Mouse (Mus musculus): Measurements from ENCODE around the gene Ggt6.
"Not testable (repeated sequence)": the region's sequence is repeated elsewhere in the genome, so short reads cannot be mapped to it uniquely, and the experiment has no call there.

The Ggt6 gene

DNA sequence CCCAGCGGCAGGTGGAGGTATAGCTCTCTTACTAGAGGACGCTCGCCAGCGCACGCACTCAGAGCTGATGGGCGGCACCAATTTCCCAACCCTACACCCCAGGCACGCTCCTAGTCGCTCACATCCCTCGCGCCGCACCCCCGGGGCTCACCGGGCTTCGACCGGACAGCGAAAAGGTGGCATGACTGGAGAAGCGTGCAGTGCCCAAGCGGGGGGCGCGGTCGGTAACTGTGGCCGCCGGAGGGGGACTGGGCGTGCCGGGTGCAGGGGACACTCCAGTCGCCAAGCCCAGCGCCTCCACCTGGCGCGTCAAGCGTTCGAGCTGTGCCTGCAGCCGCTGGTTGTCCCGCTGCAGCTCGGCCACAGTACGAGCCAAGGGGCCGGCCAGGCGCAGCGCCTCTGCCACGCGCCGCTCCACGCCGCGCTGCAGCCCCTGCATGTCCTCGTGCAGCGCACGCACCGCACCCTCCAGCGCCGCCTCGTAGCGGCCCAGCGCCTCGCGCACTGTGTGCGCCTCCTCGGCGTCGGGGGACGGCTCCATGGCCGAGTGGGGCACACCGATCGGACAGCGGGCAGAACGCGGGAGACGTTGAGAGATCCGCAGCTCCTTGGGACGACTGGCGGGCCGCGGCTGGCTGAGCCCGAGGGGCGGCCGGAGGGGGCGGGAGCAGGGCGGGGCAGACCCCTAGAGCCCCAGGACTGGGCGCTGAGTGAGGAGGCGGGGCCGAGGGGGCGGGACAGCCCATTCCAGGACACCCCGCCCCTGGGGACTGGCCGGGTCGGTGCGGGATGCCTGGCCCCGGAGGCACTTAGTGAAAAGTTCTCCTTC is 24.0 kb upstream of the Ggt6 start, which contains the start of gene Smtnl2:
TSS of gene Smtnl2 (minus strand) at position 621 of the 829 bp plus-strand sequence.
- peak in 1 of 2 experiments; percentile 27 for DNase-seq (ENCODE audit: low spot score in 2 of 2)

DNA sequence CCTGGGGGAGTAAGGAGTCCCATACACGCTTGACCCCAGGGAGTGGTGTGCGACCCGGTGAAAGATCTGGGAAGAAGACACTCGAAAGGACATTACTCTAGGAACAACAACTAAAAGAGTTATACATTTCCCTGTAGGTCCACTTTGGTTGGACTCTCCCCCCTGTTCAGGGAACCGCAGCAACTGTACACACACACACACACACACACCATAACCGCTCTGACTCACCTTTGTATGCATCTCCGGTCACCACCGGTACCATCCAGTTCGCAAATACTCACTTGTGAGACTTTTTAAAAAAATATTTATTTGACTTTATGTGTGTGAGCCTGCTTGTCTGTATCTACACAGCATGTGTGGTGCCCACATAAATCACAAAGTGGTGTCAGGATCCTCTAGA is 23.4 kb upstream of the Ggt6 start:
- no peak for DNase-seq (ENCODE audit: low spot score in 2 of 2)

DNA sequence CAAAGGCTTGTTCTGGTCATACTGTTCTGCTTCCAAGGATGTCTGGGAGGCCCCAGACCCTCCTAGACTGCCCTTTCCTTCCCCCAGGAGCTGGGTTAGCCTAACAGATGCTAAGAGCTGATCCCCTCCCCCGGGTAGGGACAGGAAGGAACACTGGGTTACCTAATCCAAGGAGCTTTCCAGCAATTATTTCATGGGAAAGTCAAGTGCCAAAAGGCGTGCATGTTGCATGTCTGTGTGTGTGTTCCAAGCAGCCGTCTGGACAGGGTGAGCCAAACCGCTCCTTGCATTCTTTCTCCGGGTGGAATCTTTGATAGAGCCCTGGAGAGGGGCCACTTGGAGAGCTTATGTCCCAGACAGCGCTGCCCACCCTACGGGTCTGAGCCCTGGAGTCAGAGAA is 22.3 kb upstream of the Ggt6 start:
- DNase-seq (ENCODE audit: low spot score in 2 of 2): no peak

DNA sequence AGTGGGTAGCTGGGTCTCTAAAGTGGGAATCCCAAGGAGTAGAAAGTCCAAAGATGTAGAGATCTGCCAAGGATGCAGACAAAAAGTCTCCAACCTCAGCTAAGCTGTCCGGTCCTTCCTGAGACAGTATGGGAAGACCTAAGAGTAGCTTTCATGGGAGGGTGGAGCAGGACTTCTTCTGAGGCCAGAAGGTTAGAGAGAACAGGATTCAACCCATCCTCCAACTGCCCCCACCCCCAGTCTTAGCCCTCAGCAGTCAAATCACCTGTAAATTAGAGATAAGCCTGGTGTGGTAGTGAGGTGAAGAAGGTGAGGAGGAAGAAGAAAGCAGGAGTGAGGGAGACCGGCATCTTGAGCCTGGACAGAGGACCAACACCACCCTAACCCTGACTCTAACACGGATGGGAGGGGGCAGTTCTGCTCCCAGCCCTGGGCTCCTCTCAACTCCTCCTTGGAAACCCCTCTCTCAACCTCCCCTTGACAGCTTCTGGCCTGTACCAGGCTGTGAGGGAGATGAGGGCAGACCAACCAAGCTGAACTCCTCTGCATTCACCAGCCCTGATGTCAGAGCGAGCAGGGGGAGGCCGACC is 21.6 kb upstream of the Ggt6 start:
- no peak for DNase-seq (ENCODE audit: low spot score in 2 of 2)

DNA sequence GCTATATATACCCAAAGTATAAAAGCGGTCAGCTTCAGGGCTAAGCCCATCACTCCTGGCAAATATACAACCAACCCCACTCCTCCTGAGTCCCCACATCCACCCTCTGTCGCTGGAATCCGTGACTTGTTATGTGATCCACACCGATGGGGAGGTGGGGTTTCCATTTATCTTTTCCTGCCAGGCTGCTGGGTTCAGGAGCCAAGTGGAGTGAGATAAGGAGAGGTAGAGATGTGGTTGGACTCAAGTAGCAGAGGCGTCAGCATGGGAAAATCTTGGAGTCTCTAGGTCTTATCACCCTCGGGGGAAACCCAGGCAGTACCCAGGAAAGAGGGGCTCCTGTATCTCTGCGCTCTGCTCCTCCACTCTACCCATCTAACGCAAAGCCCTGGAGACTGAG is 20.2 kb upstream of the Ggt6 start:
- no peak for DNase-seq (ENCODE audit: low spot score in 2 of 2)

DNA sequence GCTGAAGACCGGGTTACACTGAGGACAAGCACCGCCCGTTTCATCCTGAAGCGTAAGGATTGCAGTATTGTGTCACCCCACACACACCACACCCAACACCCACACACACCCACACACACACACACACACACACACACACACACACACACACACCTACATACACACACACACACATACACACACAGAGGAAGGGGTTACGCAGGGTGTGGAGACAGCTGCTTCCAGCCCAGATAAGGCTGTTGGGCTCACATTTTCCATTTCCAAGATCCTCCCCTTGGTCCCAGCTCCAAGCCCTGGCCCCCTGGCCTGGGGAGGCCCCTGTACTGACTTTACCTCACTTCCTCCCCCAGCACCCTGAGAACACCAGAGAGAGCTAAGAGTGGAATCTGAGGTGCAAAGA is 18.7 kb upstream of the Ggt6 start:
- DNase-seq (ENCODE audit: low spot score in 2 of 2): no peak

DNA sequence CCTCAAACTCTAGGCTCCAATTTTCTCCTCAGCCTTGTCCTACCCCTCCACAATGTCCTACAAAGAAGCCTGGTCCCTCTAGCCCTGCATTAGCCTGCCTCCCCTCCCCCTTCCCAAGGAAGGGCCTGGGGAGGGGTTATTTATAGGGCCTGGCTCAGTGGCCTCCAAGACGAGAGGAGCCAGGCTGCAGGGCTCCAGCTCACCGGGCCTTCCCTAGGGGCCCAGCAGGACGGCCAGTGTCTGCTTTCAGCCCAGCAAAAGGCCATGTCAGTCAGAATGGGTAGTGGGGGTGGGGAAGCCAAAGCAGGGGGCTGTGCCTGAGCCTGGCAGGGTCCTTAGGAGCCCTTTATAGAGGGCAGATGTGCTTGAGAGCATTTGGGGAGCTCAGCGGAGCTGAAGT is 17.9 kb upstream of the Ggt6 start:
- DNase-seq (ENCODE audit: low spot score in 2 of 2): no peak

DNA sequence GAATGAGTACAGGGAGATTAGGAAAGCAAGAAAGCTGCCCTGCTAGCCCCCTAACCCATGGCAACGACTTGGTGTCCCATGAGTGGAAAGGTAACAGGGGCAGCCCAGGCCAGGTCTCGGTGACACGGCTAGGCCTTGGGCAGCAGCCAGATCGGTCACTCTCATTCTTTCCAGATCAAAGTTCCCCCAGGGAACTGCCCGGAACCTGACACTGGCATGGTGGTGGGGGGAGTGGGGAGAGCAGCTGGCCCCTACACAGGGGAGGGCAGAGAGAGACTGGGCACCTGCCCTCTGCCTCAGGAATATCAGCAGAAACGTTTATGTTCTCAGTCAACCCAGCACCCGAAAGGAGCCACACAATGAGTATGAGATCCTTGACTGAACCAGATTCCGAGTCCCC is 17.1 kb upstream of the Ggt6 start:
- no peak for DNase-seq (ENCODE audit: low spot score in 2 of 2)

DNA sequence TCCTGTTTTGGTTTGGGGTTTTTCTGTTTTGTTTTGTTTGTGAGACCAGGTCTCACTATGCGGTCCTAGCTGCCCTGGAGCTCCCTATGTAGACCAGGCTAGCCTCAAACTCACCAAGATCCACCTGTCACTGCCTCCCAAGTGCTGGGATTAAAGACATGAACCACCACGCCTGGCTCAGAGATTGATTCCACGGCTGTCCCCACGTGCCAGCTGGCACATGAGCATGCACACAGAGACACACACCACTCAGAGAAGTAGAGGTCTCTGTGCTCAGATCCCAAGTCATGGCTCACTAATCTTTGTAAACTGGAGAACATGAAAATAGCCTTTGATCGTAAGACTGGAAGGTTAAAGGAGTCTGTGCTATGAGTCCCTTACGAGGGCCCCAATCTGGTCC is 16.3 kb upstream of the Ggt6 start:
- DNase-seq (ENCODE audit: low spot score in 2 of 2): no peak

DNA sequence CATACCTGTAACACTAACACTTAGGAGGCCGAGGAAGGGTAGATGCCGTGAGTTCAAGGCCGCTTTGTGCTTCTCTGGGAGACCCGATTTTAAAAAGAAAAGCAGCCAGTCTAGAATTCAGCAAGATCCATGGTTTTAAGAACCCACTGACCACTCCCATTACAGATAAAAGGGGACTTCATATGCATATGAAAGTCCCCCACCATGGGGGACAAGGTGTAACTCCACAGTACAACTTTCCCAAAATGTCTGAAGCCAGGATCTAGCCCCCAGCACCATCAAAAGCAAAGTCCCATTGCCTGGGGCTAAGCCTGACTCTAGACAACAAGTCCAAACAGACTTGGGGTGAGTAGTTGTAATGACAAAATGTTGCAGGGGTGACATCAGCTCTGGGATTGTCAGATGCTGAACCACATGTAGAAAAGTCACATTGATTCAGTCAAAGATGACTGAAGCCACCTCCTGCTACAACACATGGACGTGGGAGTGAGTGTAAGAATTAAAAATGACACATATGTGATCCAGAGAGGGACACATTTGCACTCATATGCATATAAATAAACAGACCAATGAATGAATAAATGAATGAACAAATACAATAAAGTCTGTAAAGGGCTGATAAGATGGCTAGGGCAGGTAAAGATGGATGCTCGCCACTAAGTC is 14.7 kb upstream of the Ggt6 start:
- DNase-seq (ENCODE audit: low spot score in 2 of 2): no peak

DNA sequence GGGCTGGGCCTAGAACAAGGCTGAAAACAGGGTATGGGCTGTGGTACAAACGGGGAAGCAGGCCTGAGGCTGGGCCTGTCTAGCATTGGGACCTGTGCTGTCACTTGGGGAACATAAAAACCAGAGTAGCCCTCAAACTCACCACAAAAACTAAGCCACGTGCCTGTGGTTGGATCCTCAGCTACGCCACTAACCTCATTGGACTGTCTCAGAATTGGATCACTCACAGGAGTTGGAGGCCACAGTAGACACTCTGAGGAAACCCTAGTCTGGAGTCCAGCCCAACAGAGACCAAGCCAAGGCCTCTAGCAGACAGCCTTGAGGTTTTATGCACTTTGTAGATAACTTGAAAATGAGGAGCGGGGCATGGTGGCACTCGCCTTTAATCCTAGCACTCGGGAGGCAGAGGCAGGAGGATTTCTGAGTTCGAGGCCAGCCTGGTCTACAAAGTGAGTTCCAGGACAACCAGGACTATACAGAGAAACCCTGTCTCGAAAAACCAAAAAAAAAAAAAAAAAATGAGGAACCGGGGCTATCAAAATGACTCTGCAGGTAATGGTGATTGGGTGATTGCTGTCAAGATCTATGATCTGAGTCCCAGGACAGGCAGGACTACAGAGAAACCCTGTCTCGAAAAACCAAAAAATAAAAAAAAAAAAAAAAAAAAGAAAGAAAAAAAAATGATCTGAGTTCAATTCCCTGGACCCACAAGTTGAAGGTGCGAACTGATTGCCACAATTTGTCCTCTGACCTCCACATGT is 13.6 kb upstream of the Ggt6 start:
- DNase-seq (ENCODE audit: low spot score in 2 of 2): no peak

DNA sequence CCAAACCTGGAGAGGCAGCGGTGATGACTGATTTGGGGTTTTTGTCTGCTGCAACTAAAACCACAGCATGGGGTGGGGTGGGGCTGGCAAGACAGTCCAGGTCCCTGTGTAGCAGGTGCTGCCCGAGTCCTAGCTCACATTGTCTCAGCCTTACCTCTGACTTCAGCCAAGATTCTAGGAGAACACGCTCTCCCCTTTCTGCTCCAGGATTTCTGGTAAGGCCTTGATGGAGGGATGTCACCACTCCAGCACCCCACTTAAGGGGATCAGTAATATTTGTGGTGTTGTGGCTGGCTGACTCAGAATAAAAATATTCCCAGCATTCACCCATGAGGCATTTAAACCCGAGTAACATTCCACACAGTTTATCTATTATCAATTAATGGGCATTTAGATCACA is 11.6 kb upstream of the Ggt6 start:
- DNase-seq (ENCODE audit: low spot score in 2 of 2): no peak

DNA sequence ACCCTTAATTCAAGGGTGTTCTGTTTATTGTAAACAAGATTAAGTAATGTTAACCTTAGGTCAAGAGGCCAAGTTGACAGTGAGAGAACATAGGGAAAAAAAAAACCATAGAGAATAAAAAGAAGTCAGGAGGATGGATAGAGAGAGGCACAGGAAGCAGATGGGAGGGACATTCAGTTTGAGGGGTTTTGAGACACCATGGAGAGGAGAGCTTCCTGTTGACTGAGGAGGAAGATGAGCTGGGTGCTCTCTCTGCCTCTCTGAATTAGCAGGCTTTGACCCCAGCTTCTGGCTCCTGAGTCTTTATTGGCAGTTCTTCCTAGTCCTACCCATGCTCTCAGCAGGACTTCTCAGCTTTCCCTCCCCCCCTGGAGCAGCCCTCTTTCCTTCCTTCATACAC is 10.1 kb upstream of the Ggt6 start:
- DNase-seq (ENCODE audit: low spot score in 2 of 2): no peak

DNA sequence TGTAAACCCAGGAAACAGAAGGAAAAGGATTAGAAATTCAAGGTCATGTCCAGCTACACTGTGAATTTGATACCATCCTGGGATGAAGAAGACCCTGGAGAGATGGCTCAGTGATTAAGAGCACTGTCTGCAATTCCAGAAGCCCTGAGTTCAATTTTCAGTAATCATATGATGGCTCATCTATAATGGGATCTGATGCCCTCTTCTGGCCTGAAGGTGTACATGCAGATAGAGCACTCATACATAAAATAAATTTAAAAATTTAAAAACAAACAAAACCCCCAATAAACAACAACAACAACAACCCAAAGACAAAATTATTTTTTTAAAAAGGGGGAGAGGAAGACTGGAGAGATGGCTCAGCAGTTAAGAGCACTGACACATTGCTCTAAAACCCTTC is 8.4 kb upstream of the Ggt6 start:
- no peak for DNase-seq (ENCODE audit: low spot score in 2 of 2)

DNA sequence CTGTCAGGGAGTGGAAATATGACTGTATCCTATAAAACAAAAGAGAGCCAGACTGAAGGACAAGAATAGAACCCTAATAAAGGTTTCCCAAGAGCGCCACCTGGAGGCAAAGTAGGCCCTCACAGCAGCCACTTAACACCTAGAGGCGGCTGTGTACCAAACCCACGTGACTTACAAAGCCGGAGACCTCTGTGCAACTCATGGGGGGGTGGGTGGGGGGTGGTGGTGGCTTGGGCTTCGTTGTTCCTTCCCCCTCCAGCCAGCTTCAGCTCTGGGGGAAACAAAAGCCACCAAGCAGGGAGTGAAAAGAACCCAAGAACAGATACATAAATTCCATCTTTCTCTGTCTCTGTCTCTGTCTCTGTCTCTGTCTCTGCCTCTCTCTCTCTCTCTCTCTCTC is 6.6 kb upstream of the Ggt6 start:
- peak in 1 of 2 experiments; percentile 80 for DNase-seq (ENCODE audit: low spot score in 2 of 2)

DNA sequence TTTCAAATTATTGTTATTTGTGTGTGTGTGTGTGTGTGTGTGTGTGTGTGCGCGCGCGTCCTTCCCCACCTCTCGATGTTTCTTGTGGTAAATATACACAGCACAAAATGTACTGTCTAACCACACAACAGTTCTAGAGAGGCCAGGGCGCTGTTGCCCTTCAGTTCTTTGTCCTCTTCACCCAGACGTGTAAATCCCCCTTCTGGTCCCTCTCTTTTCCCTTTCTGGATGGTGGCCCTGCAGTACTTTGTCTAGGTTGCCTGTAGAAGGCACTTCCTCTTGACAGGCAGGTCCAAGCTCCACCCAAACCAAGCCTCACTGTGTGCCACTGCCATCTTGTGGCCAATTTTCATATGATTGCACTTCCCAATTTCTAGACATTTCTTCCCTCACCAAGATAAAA is 6.0 kb upstream of the Ggt6 start:
- peak in 1 of 2 experiments; percentile 87 for DNase-seq (ENCODE audit: low spot score in 2 of 2)

DNA sequence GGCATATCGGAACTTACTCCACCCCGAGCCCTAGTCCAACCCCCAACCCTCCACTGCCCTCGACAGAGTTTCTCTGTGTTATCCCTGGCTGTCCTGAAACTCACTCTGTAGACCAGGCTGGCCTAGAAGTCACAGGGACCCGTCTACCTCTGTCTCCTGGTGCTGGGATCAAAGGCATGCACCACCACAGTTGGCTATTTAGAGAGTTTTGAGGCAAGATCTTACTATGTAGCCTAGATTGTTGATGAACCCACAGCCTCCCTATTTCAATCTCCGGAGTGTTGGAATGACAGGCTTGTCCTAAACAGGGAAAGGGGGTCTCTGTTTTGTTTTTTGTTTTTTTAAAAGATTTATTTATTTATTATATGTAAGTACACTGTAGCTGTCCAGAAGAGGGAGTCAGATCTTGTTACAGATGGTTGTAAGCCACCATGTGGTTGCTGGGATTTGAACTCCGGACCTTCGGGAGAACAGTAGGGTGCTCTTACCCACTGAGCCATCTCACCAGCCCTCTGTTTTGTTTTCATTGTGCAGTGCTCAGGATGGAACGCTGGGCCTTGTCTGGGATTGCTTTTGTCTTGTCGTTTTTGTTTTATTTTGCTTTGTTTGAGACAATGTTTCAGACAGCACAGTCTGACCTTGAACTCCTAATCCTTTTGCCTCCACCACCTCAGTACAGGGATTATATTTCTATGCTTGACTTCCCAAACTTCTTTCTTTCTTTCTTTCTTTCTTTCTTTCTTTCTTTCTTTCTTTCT is 4.8 kb upstream of the Ggt6 start:
- not testable (repeated sequence) for DNase-seq (ENCODE audit: low spot score in 2 of 2)

DNA sequence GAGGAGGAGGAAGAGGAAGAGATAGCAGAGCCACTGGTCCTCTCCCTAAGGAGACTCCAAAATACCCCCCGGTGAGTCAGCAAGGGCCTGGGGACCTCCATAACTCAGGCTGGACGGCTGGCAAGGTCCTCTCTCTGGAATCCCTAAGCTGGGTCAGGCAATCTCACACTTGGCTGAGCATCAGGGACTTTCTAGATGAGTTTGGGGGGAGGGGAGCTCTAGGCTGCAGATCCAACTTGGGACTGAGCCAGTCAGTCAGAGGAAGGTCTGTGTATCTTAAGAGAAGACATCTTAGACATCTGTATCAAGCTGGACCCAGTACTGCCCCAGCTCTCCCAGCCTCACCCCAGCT is 344 bp downstream of the Ggt6 start:
- peak in 1 of 2 experiments; percentile 3 for DNase-seq (ENCODE audit: low spot score in 2 of 2)

DNA sequence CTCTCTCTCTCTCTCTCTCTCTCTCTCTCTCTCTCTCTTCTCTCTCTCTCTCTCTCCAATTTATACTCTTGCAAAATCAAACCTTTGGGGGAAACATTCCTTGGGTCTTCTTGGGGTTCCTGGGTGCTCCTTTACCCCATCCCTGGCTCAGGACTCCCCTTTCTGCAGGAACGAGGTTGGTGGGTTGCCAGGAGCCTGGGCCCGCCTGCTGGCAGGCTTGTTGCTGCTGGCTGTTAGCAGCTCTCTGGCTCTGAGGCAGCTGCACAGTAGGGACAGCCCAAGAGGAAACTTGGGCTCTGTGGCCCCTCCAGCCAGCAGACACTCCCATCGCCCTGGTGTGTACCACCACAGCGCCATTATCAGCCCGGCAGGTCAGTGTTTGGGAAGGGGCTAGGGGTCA is 945 bp downstream of the Ggt6 start:
- DNase-seq (ENCODE audit: low spot score in 2 of 2): peak in 1 of 2 experiments; percentile 44

DNA sequence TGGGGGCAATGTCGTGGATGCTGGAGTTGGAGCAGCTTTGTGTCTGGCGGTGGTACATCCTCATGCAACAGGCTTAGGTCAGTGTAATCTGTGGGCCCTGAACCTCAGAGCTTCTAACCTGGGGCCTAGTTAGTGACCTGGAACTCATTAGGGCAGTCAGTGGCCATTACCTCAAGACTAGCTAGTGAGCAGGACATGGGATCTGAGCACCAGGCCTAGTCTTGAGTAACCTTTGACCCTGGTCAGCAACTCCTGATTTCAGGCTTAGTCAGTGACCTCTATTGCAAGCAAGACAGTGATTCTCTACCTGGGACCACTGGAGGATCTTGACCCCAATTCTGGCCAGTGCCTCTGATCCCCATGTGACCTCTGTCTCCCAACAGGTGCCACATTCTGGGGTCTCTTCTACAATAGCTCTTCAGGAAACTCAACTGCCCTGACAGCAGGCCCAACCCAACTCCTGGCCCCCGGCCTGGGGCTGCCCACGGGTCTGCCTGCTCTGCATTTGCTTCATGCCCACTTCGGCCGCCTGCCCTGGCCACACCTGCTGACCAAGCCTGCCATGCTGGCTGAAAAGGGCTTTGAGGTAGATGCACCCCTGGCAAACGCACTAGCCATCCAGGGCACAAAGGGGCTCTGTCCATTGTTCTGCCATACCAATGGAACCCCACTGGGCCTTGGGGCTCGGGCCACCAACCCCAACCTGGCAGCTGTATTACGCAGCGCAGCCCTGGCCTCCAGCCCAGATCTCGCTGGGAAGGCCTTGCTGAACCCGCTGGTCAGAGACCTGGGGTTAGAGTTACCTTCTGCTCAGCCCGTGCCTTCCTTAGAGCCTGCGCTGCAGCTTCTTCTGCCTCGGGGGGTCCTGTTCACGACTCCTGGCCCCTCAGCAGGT is 1.7 kb downstream of the Ggt6 start:
- DNase-seq (ENCODE audit: low spot score in 2 of 2): peak in 1 of 2 experiments; percentile 49
